Mouse (Mus musculus): ENCODE measurements around the gene Dhx34.

Gene Dhx34

GRCm38 (mm10) chr7:16208781-16209665 lies 12.8 kb downstream of the Dhx34 start:
- no peak for DNase-seq

- peak; percentile 78 for DNase-seq
These were observed 14.3 kb downstream of the Dhx34 start for GRCm38 (mm10) chr7:16207496-16207895.

- DNase-seq = peak; percentile 10
These were observed 14.8 kb downstream of the Dhx34 start for GRCm38 (mm10) chr7:16207076-16207475.

- no peak for DNase-seq
These were observed 17.0 kb downstream of the Dhx34 start for GRCm38 (mm10) chr7:16204791-16205190.

- DNase-seq = no peak
These were observed 18.3 kb downstream of the Dhx34 start for GRCm38 (mm10) chr7:16203505-16203903.

- no peak for DNase-seq
These were observed 18.9 kb downstream of the Dhx34 start for GRCm38 (mm10) chr7:16202756-16203504.

GRCm38 (mm10) chr7:16201136-16201535 lies 20.7 kb downstream of the Dhx34 start:
- DNase-seq = no peak

GRCm38 (mm10) chr7:16198540-16198939 lies 23.3 kb downstream of the Dhx34 start:
- no peak for DNase-seq

GRCm38 (mm10) chr7:16197166-16197565 lies 24.7 kb downstream of the Dhx34 start:
- no peak for DNase-seq

GRCm38 (mm10) chr7:16196616-16197015 lies 25.2 kb downstream of the Dhx34 start:
- DNase-seq = no peak

GRCm38 (mm10) chr7:16193702-16194101 lies 28.1 kb downstream of the Dhx34 start:
- DNase-seq = no peak

- DNase-seq = peak; percentile 67
These were observed 29.5 kb downstream of the Dhx34 start for GRCm38 (mm10) chr7:16192315-16192714.

GRCm38 (mm10) chr7:16187494-16187893 lies 34.3 kb downstream of the Dhx34 start:
- no peak for DNase-seq

GRCm38 (mm10) chr7:16183663-16184062 lies 38.2 kb downstream of the Dhx34 start:
- DNase-seq = no peak

GRCm38 (mm10) chr7:16178114-16178513 lies 43.7 kb downstream of the Dhx34 start:
- no peak for DNase-seq

GRCm38 (mm10) chr7:16175542-16175931 lies 46.3 kb downstream of the Dhx34 start:
- DNase-seq = no peak

GRCm38 (mm10) chr7:16174597-16175541 lies 47.0 kb downstream of the Dhx34 start, which contains the start of gene Meis3:
Meis3 (plus strand) TSS chr7:16175090.
- peak; percentile 58 for DNase-seq

- no peak for DNase-seq
These were observed 48.7 kb downstream of the Dhx34 start for GRCm38 (mm10) chr7:16173146-16173545.

- DNase-seq = no peak
These were observed 49.2 kb downstream of the Dhx34 start for GRCm38 (mm10) chr7:16172586-16173140.

GRCm38 (mm10) chr7:16172141-16172581 lies 49.7 kb downstream of the Dhx34 start:
- DNase-seq = no peak

GRCm38 (mm10) chr7:16162036-16162435 lies 59.8 kb downstream of the Dhx34 start:
- DNase-seq = no peak

- no peak for DNase-seq
These were observed 60.5 kb downstream of the Dhx34 start for GRCm38 (mm10) chr7:16161302-16161701.

Measured in right cerebral cortex, adult 18-20 months (tissue).